Mouse (Mus musculus) splenic B cell, adult 2 months (primary cell): ENCODE data around the gene Arhgef17.

Experiments used
- DNase-seq: peaks from one replicate; pipeline ENCODE4 v3.0.0-alpha.2; 2011; ENCODE audit warnings: low read depth, low spot score
- H3K27me3 ChIP-seq: 2 replicates; pipeline ENCODE4 v1.6.1; 2012; ENCODE audit warnings: mild to moderate bottlenecking, low read length, moderate library complexity, mixed read lengths; ENCODE audit not compliant: control insufficient read depth, poor library complexity, insufficient read depth, severe bottlenecking
- H3K36me3 ChIP-seq: 2 replicates; pipeline ENCODE4 v1.6.1; 2012; ENCODE audit warnings: mild to moderate bottlenecking, low read length, moderate library complexity, mixed read lengths; ENCODE audit not compliant: control insufficient read depth, poor library complexity, insufficient read depth, severe bottlenecking

Gene Arhgef17

DNA sequence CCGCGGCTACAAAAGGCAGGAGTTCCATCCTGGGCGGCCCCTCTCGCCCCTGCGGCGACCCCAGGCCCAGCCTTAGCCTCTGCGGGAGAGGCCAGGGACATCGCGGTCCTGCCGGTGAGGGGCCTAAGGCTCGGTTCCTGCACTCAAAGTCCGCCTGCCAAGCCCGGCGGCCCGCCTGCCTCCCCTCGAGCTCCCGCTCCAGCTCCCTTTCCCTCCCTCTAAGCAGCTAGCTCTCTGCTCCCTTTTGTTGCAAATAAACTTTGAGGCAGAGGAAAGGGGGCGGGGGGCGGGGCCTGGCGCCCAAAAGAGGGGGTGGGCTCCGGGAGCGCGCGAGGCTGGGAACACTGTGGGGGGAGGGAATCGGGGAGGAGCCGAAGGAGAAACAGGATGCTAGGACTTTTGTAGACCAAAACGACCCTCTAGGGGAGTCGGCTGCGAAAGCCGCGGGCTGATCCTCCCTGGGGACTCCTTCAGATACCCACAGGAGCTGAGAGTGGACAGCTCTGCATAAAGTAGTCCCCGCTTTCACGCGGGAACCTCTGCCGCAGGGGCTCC lies at the start of gene Arhgef17:
TSS of gene Arhgef17 (minus strand) at position 182 of the 555 bp plus-strand sequence.
- 0 out of 2 replicates have a peak, but pooled peaks cover 2% of the 10 kb centered on the region for H3K27me3 ChIP-seq
- DNase-seq, result peak; percentile 19
- no peaks in the 10 kb centered on the region for H3K36me3 ChIP-seq

DNA sequence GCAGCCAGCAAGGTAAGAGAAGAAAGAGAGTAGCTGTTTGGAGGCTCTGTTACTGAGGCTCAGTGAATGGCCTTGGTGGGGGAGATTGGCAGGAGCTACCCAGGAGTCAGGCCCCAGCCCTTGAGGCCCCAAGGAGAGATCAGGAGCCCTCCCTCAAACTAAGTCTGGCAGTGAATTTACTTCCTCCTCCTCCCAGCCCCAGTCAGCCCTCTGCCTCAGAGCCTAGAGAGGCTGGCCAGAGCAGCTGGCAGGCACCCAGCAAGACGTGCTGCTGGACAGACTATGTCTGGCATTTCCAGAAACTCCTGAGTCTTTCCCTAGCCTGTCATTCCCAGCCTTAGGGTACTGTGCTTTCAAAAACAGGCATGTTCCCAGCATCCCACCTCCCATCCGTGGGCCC lies 47.3 kb upstream of the Arhgef17 start:
- Histone ChIP-seq H3K36me3 (no peaks in the 10 kb centered on the region), H3K27me3 (no peaks in the 10 kb centered on the region)
- DNase-seq, result no peak

DNA sequence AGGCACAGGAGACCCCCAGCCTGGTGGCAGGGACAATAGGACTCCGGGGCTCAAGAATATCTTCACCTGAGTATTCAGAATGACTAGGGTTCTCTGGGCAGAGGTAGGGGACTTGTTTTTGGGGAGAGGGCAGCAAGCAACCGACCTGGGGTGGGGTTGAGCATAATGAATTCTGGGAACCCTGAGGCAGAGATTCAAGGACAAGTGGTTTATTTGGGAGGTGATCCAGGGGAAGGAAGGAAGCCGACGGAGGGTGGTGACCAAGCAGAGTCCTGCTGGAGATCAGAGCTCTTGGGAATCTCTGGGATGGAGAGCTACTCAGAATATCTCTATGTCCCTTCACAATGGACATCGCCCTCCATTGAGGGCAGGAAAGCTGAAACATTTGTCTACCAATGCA lies 46.3 kb upstream of the Arhgef17 start:
- no peaks in the 10 kb centered on the region for H3K27me3 ChIP-seq
- no peak for DNase-seq

DNA sequence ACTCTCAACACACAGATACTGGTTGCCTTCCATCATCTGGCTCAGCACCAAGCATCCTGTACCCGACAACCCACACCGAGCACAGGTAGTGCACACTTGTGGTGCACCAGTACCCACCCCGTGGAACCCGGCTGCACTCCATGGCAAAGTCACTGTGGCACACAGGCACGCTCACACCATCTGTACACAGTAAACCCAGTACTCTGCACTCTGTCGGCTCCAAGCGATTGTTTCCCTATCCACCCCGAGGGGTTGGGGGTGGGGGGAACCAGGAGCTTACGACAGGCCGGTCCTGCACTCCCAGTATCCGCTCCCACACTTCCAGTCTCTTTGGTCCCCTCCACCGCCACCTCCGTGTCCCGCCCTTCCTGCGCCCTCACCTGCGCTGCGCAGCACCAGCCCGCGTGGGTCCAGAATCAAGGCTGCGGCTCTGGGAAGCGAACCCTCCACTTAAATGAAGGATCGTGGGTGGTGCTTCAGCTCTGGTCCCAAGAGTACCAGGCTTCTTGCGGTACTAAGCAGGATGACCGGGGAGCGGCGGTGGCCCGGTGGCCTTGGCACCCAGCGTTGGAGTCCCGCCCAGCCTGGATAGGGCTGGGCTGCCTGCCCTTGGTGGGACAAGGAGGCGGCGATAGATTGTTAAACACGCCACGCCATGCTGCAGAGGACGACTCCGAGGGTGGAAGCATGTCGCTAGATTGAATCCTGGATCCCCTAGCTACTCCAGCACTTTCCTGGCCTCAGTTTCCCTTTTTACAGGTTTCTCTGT lies 42.4 kb upstream of the Arhgef17 start, which contains the start of gene P2ry6:
TSS of gene P2ry6 (minus strand) at position 515 of the 769 bp plus-strand sequence.
- Histone ChIP-seq H3K36me3 (no peaks in the 10 kb centered on the region), H3K27me3 (no peaks in the 10 kb centered on the region)
- no peak for DNase-seq

More for the DNA sequence above, 46.3 kb upstream of the Arhgef17 start:
- H3K36me3 ChIP-seq, result no peaks in the 10 kb centered on the region

DNA sequence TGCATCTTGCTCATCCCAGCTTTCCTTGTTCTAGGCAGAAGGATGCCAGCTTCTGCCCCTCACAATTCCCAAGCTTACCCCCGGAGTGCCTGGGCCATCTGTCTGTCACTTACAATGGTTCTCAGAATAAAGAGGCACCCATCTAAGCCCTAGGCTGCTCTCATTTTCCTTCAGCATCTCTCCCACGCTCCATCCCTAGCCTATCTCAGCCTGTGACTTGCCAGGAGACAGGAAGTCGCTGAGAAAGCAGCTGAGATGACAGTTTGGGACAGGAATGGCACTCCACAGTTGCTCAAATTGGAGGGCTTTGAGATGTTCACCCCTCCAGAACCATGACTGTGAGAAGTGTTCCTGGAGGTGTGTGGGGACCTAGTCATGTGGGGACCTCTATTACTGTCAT lies 41.0 kb upstream of the Arhgef17 start:
- Histone ChIP-seq H3K27me3 (no peaks in the 10 kb centered on the region), H3K36me3 (no peaks in the 10 kb centered on the region)
- no peak for DNase-seq

DNA sequence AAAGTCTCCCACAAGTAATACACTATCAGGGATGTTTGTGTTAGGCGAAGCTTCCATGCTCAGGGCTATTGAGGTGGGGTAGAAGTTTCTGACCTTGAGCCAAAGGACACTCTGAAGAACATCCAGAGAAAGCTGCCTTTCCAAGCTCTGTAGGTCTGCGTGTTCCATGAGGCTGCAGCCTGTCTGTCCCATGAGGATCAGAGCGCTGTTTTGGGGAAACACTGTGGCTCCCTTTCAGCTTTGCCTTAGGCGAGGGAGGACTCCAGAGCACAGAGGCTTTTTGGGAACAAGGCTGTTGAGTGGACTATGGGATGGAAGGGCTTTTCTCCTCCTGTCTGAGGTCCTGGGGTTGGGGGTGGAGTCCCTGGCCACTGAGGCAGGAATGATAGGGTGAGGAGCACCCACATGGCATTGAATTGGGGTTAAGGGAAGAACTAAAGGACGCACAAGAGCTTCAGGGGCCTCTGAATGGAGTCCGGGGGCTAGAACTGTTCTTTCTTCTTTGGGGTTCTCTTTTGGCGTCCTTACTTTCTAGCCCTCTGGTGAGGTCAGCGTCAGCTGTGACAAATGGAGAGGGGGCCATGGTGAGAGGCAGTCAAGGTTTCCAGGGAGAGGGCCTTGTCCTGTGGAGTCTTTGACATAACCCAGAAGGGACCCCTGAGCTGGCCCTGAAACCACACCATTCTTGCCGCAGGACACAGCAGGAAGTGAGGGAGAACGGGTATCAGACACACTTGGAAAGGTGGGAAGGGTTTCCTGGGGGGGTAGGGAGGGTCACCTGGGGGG lies 37.2 kb upstream of the Arhgef17 start:
- Histone ChIP-seq H3K27me3 (no peaks in the 10 kb centered on the region), H3K36me3 (no peaks in the 10 kb centered on the region)
- DNase-seq, result no peak

DNA sequence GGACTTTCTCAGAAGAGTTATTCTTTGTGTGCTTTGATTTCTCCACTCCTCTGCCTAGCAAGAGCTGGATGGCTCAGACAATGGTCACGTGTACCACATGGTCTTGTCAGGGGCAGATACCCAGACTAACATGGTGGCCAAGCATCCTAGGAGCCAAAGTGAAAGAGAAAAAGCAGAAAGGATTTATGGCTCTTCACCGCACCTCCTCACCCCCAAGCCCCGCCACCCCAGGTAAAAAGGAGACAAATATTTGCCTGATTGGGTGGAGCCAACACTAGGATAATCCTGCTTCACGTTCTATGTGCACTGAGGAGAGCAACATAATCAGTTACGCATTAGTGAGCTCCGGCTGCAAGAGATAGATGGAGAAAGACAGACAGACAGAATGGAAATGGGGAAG lies 36.5 kb upstream of the Arhgef17 start:
- no peak for DNase-seq
- no peaks in the 10 kb centered on the region for H3K27me3 ChIP-seq

DNA sequence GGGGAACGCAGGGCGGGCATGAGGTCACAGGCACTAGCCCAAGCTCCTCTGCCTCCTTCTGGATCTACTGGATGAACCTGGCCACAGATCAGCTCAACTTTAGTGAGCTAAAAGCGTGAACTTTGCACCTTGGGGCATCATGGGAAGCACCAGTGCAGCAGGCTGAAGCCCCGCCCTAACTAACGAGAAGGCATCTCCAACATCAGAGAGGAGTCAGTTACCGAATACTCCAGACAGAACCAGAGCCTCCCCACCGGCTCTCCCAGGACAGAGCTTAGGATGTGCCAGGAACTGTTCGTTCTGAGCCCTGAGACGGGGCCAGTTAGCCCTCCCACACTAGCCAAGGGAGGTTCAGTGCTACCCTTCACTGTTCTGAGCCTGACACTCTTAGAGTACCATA lies 35.9 kb upstream of the Arhgef17 start:
- no peak for DNase-seq
- H3K36me3 ChIP-seq, result no peaks in the 10 kb centered on the region
- H3K27me3 ChIP-seq, result no peaks in the 10 kb centered on the region

More for the DNA sequence above, 36.5 kb upstream of the Arhgef17 start:
- no peaks in the 10 kb centered on the region for H3K36me3 ChIP-seq

DNA sequence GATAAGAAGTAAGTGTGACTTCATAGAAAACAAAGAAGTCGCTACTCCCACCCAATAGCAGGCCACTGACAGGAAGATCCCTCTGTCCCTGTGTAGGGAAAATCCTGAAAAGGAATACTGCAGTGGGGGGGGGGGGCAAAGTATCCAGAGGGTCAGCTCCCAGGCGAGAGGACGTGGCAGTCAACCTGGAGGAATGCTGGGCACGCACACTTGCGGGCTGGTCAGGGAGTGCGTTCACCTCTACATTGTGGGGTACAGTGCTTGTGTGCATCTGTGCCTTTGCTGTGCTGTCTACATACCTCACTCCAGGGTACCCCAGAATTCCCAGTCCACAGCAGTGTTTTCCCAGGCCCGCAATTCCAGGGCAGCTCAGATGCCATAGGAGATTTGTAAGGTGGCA lies 34.1 kb upstream of the Arhgef17 start:
- no peaks in the 10 kb centered on the region for H3K36me3 ChIP-seq
- H3K27me3 ChIP-seq, result no peaks in the 10 kb centered on the region
- no peak for DNase-seq

DNA sequence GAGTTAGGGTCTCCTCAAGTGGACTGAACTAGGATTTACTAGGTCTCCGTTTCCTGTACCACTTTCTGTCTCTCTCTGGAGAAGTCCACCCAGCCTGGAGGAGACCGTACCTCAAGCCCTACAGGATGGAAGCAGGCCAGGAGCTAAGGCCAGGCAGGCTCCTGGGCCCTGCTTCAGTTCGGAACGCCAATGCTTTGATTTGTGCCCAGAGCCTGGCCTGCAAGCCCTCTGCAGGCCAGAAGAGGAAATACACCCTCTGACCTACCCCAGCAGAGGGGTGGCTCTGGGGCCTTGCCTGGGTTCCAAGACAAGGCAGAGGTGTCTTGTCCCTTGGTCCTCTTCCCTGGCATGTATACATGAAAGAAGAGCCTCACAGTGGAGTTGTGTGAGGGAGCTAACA lies 33.2 kb upstream of the Arhgef17 start:
- no peaks in the 10 kb centered on the region for H3K27me3 ChIP-seq
- DNase-seq, result peak; percentile 62
- no peaks in the 10 kb centered on the region for H3K36me3 ChIP-seq

DNA sequence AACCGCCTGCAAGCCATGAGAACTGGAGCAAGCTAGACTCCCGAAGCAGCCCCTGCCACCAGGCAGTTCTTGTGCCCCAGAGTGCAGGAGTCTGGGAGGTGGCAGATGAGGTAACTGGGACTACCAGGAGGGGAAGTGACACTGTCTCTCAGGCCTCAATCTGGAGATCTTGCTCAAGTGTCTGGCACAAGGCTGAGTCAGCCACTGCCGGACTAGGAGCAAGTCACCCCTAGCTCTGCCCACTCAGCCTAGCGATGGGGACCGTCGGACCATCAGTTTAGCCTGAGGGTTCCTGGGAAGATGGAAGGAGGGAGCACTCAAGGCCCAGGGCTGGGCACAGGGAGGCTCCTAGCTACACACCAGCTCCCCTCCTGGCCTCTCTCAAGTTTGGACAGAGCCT lies 32.3 kb upstream of the Arhgef17 start:
- no peaks in the 10 kb centered on the region for H3K27me3 ChIP-seq
- H3K36me3 ChIP-seq, result no peaks in the 10 kb centered on the region
- DNase-seq, result no peak

DNA sequence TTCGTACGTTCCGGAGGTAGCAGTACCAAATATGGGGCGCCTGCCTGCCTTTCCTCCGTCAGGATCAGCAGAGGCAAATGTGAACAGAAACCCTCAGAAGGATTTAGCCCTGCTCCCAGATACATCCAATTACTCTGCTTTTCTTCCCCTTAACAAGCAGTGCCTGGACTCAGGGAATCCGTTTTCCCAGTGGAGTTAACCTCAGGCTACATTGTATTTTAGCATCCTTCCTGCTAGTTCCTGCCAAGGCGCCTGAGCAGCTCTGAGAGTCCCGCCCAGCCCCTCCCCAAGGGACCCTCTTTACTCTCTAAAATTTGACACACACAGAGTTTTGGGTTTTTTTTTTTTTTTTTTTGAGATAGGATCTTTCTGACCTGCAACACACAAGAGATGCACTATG lies 31.5 kb upstream of the Arhgef17 start:
- DNase-seq, result no peak
- Histone ChIP-seq H3K36me3 (no peaks in the 10 kb centered on the region), H3K27me3 (no peaks in the 10 kb centered on the region)

DNA sequence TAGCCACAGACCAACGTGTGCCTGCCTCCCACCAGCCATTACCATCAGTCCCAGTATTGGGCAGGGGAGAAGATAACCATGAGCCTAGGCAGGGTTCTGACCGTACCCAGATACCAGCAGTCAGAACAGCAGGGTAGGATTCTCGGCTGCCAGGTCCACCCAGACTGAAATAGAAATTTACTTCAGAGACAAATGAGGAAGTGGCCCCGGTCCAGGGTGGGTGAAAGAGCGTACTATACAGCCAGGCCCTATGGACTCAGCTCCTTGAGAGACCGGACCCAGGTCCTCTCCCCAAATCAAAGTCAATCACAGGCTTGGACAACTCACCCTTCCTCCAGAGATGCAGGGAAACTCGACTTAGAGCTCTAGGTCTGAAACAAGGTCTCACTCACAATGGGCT lies 29.2 kb upstream of the Arhgef17 start:
- H3K36me3 ChIP-seq, result no peaks in the 10 kb centered on the region
- DNase-seq, result peak; percentile 39
- H3K27me3 ChIP-seq, result no peaks in the 10 kb centered on the region

DNA sequence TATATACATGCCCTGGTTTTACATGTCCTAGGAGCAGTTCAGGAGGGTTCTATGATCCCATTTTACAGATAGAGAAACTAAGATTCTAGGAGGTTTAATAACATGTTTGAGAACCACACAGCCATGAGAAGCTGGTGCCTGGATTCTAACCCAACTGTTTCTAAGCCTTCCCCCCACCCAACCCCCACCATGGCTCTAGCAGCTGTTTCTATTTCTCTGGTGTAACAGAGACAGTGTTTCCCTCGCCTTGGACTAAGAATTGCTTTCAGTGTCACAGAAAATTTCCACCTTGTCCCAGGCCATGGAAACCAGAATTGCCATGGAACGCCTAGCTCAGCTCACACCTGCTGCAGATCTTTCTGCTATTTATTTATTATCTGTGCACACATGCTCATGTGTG lies 28.6 kb upstream of the Arhgef17 start:
- Histone ChIP-seq H3K27me3 (no peaks in the 10 kb centered on the region), H3K36me3 (no peaks in the 10 kb centered on the region)
- DNase-seq, result no peak

DNA sequence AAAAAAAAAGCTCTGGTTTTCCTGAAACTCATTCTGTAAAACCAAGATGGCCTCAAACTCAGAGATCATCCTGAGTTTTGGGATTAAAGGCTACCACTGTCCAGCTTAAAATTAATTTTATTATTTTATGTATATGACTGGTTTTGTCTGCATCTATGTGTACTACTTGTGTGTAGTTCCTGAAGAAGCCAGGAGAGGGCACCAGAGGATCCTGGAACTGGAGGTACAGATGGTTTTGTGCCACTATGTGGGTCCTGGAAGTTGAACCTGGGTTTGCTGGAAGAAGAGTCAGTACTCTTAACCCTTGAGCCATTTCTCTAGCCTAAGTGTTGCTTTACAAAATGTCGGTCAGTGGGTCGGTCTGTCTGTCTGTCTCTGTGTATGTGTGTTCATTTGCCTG lies 26.5 kb upstream of the Arhgef17 start:
- Histone ChIP-seq H3K27me3 (no peaks in the 10 kb centered on the region), H3K36me3 (no peaks in the 10 kb centered on the region)
- peak; percentile 39 for DNase-seq
